Comparison of ENCODE assay signal across 14 mouse cellular contexts in genomic region chr16:52012984-52013383, GRCm38 (mm10). TPM values are rescaled to one million over a fixed set of nuclear protein-coding genes. Genes with fewer than 3 reads are reported as not detected.
DNase-seq lines count a peak whose midpoint lies in the region; TF ChIP-seq lines count a peak whose summit lies in the region.
"Had no signal": no experiment of that assay in that cellular context is flagged by ENCODE, and none has a peak within 500 bp of the region (broad histone marks: within the 10 kb centered on the region; RNA-seq: fewer than 3 reads in every experiment).

No protein-coding gene starts in this region.

- no peak for TF ChIP-seq CTCF in layer of hippocampus, adult 2 months (conservative IDR thresholded peaks at IDR 0.05)

- peak; percentile 57 to 87 for DNase-seq in adrenal gland, adult (ENCODE audit: inconsistent age in 2 of 2, low spot score in 1 of 2)
- DNase-seq in adrenal gland, adult 18-20 months (ENCODE audit: low spot score in 2 of 2) = no peak
- DNase-seq in urinary bladder, postnatal 14 days (ENCODE audit: low spot score) = peak; percentile 14
- DNase-seq in urinary bladder, adult 18-20 months (ENCODE audit: low spot score in 2 of 2) = no peak
- peak; percentile 75 for DNase-seq in kidney, postnatal 10 days
- DNase-seq in heart, postnatal 25 days (ENCODE audit: low spot score) = no peak
- no peak for DNase-seq in layer of hippocampus, adult 2 months (ENCODE audit: low spot score in 2 of 2)
- DNase-seq in cerebellum, postnatal 25 days = no peak
- DNase-seq: cerebellum, adult 9-10 months; thymus, adult 18-20 months had no signal

- no peak overlapping the region for H3K4me3 ChIP-seq in layer of hippocampus, adult 2 months
- H3K4me3 ChIP-seq: forebrain, embryonic 15.5 days; heart, embryonic 15.5 days; liver, embryonic 12.5 days; megakaryocyte, embryonic 14.5 days had no signal

- intact Hi-C loops in heart, postnatal 25 days (cut with DNase I) = no loop called here

- no peak overlapping the region for H3K27ac ChIP-seq in layer of hippocampus, adult 2 months
- H3K27ac ChIP-seq: forebrain, embryonic 15.5 days; heart, embryonic 15.5 days; liver, embryonic 12.5 days had no signal

RNA-seq across cellular contexts. Expression of gene Cblb, which starts 18.0 kb away (rescaled TPM):
- 10 to 100 TPM; 42.3 to 50.2 TPM for total RNA-seq in adrenal gland, adult 18-20 months (2021)
- 10 to 100 TPM; 14.2 to 16.1 TPM for total RNA-seq in heart, postnatal 25 days (2021)
- 10 to 100 TPM; 38.6 to 40.0 TPM for total RNA-seq in layer of hippocampus, adult 2 months (2021)

Comparison
In these comparisons a context has a peak if more than half of its experiments do, and no peak if none do; other contexts are left out.
1. DNase-seq: peak in adrenal gland, adult (2 of 2), urinary bladder, postnatal 14 days (single experiment) and kidney, postnatal 10 days (single experiment); none in adrenal gland, adult 18-20 months (0 of 2), urinary bladder, adult 18-20 months (0 of 2), heart, postnatal 25 days (single experiment), layer of hippocampus, adult 2 months (0 of 2) and cerebellum, postnatal 25 days (0 of 2).